Mouse (Mus musculus): Measurements from ENCODE around the gene Gm10647.

DNA sequence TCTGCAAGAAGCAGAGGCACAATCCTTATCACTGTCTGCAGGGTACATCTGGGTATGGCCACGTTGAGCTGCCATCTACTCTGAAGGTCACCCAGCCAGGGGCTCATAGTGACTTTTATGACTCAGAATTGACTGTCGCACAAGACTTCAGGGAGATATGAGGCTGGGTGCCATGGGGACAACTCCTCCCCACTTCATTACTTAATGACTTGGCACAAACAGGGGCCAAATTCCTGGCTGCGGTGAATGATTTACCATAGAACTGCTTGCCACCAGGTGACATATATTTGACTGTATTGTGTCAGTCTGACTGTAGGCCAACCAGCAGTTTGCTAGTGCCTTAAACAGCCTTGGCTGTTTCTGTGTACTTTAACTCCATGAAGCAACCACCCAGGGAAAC, 27.6 kb upstream of the Gm10647 start:
- TF ChIP-seq CTCF (IDR thresholded peaks at IDR 0.05; ENCODE audit: control insufficient read depth, insufficient read depth, insufficient read length), result no peak
- no peak for TF ChIP-seq MYOD1 (IDR thresholded peaks at IDR 0.05; ENCODE audit: control insufficient read depth, insufficient read length, low read depth)
- no peak for TF ChIP-seq USF1 (IDR thresholded peaks at IDR 0.05; ENCODE audit: low read depth)
- TF ChIP-seq MAX (IDR thresholded peaks at IDR 0.05), result no peak
- no peak for TF ChIP-seq CEBPB (IDR thresholded peaks at IDR 0.05; ENCODE audit: low read depth)

All from C2C12 (cell line).